Mouse (Mus musculus) limb, embryonic 14.5 days (tissue): Measurements from ENCODE around the gene Efnb3. TPM values are rescaled to one million over a fixed set of nuclear protein-coding genes. Genes with fewer than 3 reads are reported as not detected.
"Not testable (repeated sequence)": the region's sequence is repeated elsewhere in the genome, so short reads cannot be mapped to it uniquely, and the experiment has no call there.

Experiments
- ATAC-seq: fragments of 200-750 bp; cut with Nextera tagmentation; 2 replicates; pipeline ENCODE4 v1.8.0; 2017; ENCODE audit warnings: low read depth, moderate number of reproducible peaks, moderate TSS enrichment; ENCODE audit not compliant: low FRiP score
- DNase-seq: peaks from one replicate; pipeline ENCODE4 v3.0.0-alpha.2; 2015; ENCODE audit warnings: low spot score
- H3K27ac ChIP-seq: fragments of 300-500 bp; sonication (generic); replicated peaks from 2 replicates; pipeline ENCODE4 v1.5.1; 2014; ENCODE audit warnings: low read depth, mild to moderate bottlenecking, low read length, moderate library complexity, mixed read lengths
- H3K27me3 ChIP-seq: fragments of 300-500 bp; sonication (generic); 2 replicates; pipeline ENCODE4 v1.6.1; 2014; ENCODE audit warnings: low read length, mixed read lengths; ENCODE audit not compliant: control insufficient read depth, insufficient read depth
- H3K36me3 ChIP-seq: fragments of 300-500 bp; sonication (generic); 2 replicates; pipeline ENCODE4 v1.6.1; 2014; ENCODE audit warnings: mild to moderate bottlenecking, low read length, moderate library complexity, mixed read lengths; ENCODE audit not compliant: control insufficient read depth, insufficient read depth
- H3K4me1 ChIP-seq: fragments of 300-500 bp; sonication (generic); 2 replicates; pipeline ENCODE4 v1.6.1; 2014; ENCODE audit warnings: antibody characterized with exemption, low read length, mixed read lengths; ENCODE audit not compliant: control insufficient read depth, insufficient read depth
- H3K4me2 ChIP-seq: fragments of 300-500 bp; sonication (generic); replicated peaks from 2 replicates; pipeline ENCODE4 v1.6.1; 2014; ENCODE audit warnings: low read depth, mild to moderate bottlenecking, low read length, moderate library complexity; ENCODE audit not compliant: severe bottlenecking
- H3K4me3 ChIP-seq: fragments of 300-500 bp; sonication (generic); replicated peaks from 2 replicates; pipeline ENCODE4 v1.5.1; 2014; ENCODE audit warnings: low read length
- H3K9ac ChIP-seq: fragments of 300-500 bp; sonication (generic); 2 replicates; pipeline ENCODE4 v1.6.1; 2014; ENCODE audit warnings: mild to moderate bottlenecking, low read depth, low read length, moderate library complexity; ENCODE audit not compliant: severe bottlenecking
- H3K9me3 ChIP-seq: fragments of 300-500 bp; sonication (generic); 2 replicates; pipeline ENCODE4 v1.6.1; 2016; ENCODE audit warnings: low read length; ENCODE audit not compliant: control insufficient read depth
- POLR2A ChIP-seq: fragments of 200-500 bp; IDR thresholded peaks from 2 replicates; pipeline ENCODE4 v1.8.0; 2012; ENCODE audit warnings: inconsistent platforms, mild to moderate bottlenecking, moderate library complexity, borderline replicate concordance; ENCODE audit not compliant: insufficient read depth, insufficient read length; ENCODE audit errors: extremely low read depth
- WGBS: fragments of 180-500 bp; shearing (Covaris S2); extraction: QIAGEN DNeasy Blood & Tissue Kit; methylation state at CpG from one replicate; pipeline ENCODE4 v1.1.7; 2014; 5-methylcytosine and 5-hydroxymethylcytosine counted together
- polyA plus RNA-seq, 2 experiments: library from polyadenylated mRNA; depleted of rRNA in 1 of 2; stranded (reverse) in 1 of 2; unstranded in 1 of 2; fragments of >200 nt; fragmentation: Nextera tagmentation in 1 of 2; extraction: Ambion mirVana in 1 of 2; gene quantifications; 2 replicates each; pipeline versions ENCODE4 v1.2.1 to v1.2.3; 2012 to 2014

Gene Efnb3
- polyA plus RNA-seq, 2 experiments: 12.7 to 57.6 TPM

GRCm38 (mm10) chr11:69540700-69541099, 19.3 kb downstream of the Efnb3 start:
- H3K27ac ChIP-seq: no peak overlapping the region
- peaks cover under 1% of the 10 kb centered on the region for H3K4me1 ChIP-seq
- 88% methylated on average over 2 of the region's 2 CpGs for WGBS
- no peak overlapping the region for H3K4me2 ChIP-seq
- ATAC-seq (no peak), DNase-seq (no peak)
- no peaks in the 10 kb centered on the region for H3K27me3 ChIP-seq
- no peaks in the 10 kb centered on the region for H3K36me3 ChIP-seq
- no peak overlapping the region for H3K4me3 ChIP-seq
- TF ChIP-seq POLR2A: no peak
- H3K9me3 ChIP-seq: no peaks in the 10 kb centered on the region
- no peak overlapping the region for H3K9ac ChIP-seq

DNA sequence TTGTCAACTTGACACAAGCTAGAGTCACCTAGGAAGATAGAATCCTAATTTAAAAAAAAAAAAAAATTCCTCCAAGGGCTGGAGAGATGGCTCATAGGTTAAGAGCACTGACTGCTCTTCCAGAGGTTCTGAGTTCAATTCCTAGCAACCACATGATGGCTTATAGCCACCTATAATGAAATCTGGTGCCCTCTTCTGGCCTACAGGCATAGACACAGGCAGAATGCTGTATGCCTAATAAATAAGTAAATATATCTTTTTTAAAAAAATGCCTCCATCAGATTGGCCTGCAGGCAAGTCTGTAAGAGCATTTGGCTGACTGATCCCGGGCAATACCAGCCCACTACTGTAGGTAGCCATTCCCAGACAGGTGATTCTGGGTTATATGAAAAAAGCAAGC, 25.0 kb downstream of the Efnb3 start:
- no peak for TF ChIP-seq POLR2A
- Histone ChIP-seq H3K27ac (no peak overlapping the region), H3K9ac (no peak overlapping the region), H3K4me3 (no peak overlapping the region), H3K9me3 (no peaks in the 10 kb centered on the region), H3K27me3 (no peaks in the 10 kb centered on the region), H3K36me3 (no peaks in the 10 kb centered on the region), H3K4me1 (no peaks in the 10 kb centered on the region), H3K4me2 (no peak overlapping the region)
- ATAC-seq (no peak), DNase-seq (no peak)
- 62% methylated on average over 1 of the region's 1 CpGs for WGBS

- no peak overlapping the region for H3K4me2 ChIP-seq
- DNase-seq: no peak
- H3K9me3 ChIP-seq: no peaks in the 10 kb centered on the region
- no peaks in the 10 kb centered on the region for H3K36me3 ChIP-seq
- H3K9ac ChIP-seq: no peak overlapping the region
- H3K4me1 ChIP-seq: peaks cover 4% of the 10 kb centered on the region; the same call in 1 of the 2 replicates
- 74% methylated on average over 7 of the region's 7 CpGs for WGBS
- TF ChIP-seq POLR2A: no peak
- no peaks in the 10 kb centered on the region for H3K27me3 ChIP-seq
- ATAC-seq: no peak
- no peak overlapping the region for H3K4me3 ChIP-seq
- no peak overlapping the region for H3K27ac ChIP-seq
Measured at GRCm38 (mm10) chr11:69532480-69533150, 27.4 kb downstream of the Efnb3 start.

GRCm38 (mm10) chr11:69530755-69531154, 29.2 kb downstream of the Efnb3 start:
- H3K4me2 ChIP-seq, DNase-seq, H3K9me3 ChIP-seq, H3K27me3 ChIP-seq, H3K36me3 ChIP-seq, H3K4me3 ChIP-seq, H3K27ac ChIP-seq, ATAC-seq, H3K9ac ChIP-seq: not testable (repeated sequence)
- WGBS: 89% methylated on average over 6 of the region's 6 CpGs
- H3K4me1 ChIP-seq: peaks cover 11% of the 10 kb centered on the region; the same call in 1 of the 2 replicates

DNA sequence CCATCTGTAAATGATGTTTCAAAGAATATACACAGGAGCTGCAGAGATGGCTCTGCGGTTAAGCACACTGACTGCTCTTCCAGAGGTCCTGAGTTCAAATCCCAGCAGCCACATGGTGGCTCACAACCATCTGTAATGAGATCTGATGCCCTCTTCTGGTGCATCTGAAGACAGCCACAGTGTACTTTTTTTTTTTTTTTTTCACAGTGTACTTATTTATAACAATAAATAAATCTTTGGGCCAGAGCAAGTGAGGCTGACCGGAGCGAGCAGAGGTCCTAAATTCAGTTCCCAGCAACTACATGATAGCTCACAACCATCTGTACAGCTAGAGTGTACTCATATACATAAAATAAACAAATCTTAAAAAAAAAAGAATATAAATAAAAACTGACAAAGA, 29.7 kb downstream of the Efnb3 start:
- not testable (repeated sequence) for H3K9ac ChIP-seq, ATAC-seq, H3K27me3 ChIP-seq, H3K4me2 ChIP-seq, H3K36me3 ChIP-seq, H3K9me3 ChIP-seq, H3K27ac ChIP-seq, H3K4me3 ChIP-seq, DNase-seq
- 96% methylated on average over 3 of the region's 3 CpGs for WGBS
- peaks cover 11% of the 10 kb centered on the region; the same call in 1 of the 2 replicates for H3K4me1 ChIP-seq

GRCm38 (mm10) chr11:69528031-69528390, 32.0 kb downstream of the Efnb3 start:
- ATAC-seq (no peak), DNase-seq (no peak)
- Histone ChIP-seq H3K27ac (0 out of 2 replicates have a peak overlapping the region, but pooled peaks have one; percentile 9), H3K4me3 (no peak overlapping the region), H3K27me3 (no peaks in the 10 kb centered on the region), H3K4me1 (peaks cover 11% of the 10 kb centered on the region; the same call in 1 of the 2 replicates), H3K36me3 (no peaks in the 10 kb centered on the region; the same call in 1 of the 2 replicates), H3K4me2 (no peak overlapping the region), H3K9ac (no peak overlapping the region), H3K9me3 (no peaks in the 10 kb centered on the region)
- WGBS: 85% methylated on average over 4 of the region's 4 CpGs
- TF ChIP-seq POLR2A: no peak
